Mouse (Mus musculus) lung, postnatal 25 days (tissue): ENCODE data around the gene Lrrtm1.

ENCODE experiments used
- DNase-seq: peaks from one replicate; pipeline ENCODE4 v3.0.0; 2022; ENCODE audit warnings: low spot score

Lrrtm1 gene

DNA sequence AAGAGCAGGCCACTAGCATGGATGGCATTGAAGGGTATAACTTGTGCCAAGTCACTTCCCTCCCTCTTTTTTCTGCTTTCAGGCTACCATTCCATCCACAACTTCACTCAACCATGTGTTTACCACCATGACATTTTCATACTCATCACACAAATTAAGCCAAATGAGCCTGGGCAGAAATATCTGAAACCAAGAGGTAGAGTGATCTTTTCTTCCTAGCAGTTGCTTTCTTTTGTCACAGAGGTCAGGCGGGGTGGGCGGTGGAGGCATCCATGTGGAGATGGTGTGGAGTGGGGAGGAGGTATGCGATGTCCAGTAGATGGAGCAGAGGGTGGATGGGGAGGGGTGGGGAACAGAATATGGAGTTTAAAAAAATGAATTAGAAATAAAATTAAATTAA is 64.3 kb downstream of the Lrrtm1 start:
- no peak for DNase-seq
